Mouse (Mus musculus) hindbrain, embryonic 13.5 days (tissue): Measurements from ENCODE around the gene Cdc42bpg. TPM values are rescaled to one million over a fixed set of nuclear protein-coding genes. Genes with fewer than 3 reads are reported as not detected.

ENCODE experiments used
- ATAC-seq: fragments of 200-750 bp; cut with Nextera tagmentation; 2 replicates; pipeline ENCODE4 v1.8.0; 2017; ENCODE audit warnings: moderate TSS enrichment; ENCODE audit not compliant: low FRiP score
- H3K27ac ChIP-seq: fragments of 300-500 bp; sonication (generic); 2 replicates; pipeline ENCODE4 v1.5.1; 2015; ENCODE audit warnings: inconsistent platforms, mild to moderate bottlenecking, moderate library complexity
- H3K27me3 ChIP-seq: fragments of 300-500 bp; sonication (generic); 2 replicates; pipeline ENCODE4 v1.6.1; 2015; ENCODE audit warnings: mild to moderate bottlenecking, inconsistent platforms
- H3K36me3 ChIP-seq: fragments of 300-500 bp; sonication (generic); 2 replicates; pipeline ENCODE4 v1.6.1; 2015; ENCODE audit warnings: mild to moderate bottlenecking, inconsistent platforms
- H3K4me1 ChIP-seq: fragments of 300-500 bp; sonication (generic); replicated peaks from 2 replicates; pipeline ENCODE4 v1.6.1; 2015; ENCODE audit warnings: inconsistent platforms
- H3K4me2 ChIP-seq: fragments of 300-500 bp; sonication (generic); 2 replicates; pipeline ENCODE4 v1.6.1; 2015; ENCODE audit warnings: inconsistent platforms, mild to moderate bottlenecking, moderate library complexity
- H3K4me3 ChIP-seq: fragments of 300-500 bp; sonication (generic); 2 replicates; pipeline ENCODE4 v1.5.1; 2015; ENCODE audit warnings: mild to moderate bottlenecking, inconsistent platforms
- H3K9ac ChIP-seq: fragments of 300-500 bp; sonication (generic); 2 replicates; pipeline ENCODE4 v1.6.1; 2015; ENCODE audit warnings: mild to moderate bottlenecking, inconsistent platforms
- H3K9me3 ChIP-seq: fragments of 300-500 bp; sonication (generic); 2 replicates; pipeline ENCODE4 v1.6.1; 2016; ENCODE audit warnings: inconsistent platforms
- WGBS: fragments of 180-500 bp; shearing (Covaris S2); methylation state at CpG from one replicate; pipeline ENCODE4 v1.1.7; 2015; 5-methylcytosine and 5-hydroxymethylcytosine counted together
- polyA plus RNA-seq: library from polyadenylated mRNA; unstranded; fragments of >200 nt; fragmentation: Nextera tagmentation; extraction: Ambion mirVana; gene quantifications from 2 replicates; pipeline ENCODE4 v1.2.1, GENCODE M21; 2015

Cdc42bpg gene
- polyA plus RNA-seq, 1 experiment from 2014 or later: 0.42 TPM

GRCm38 (mm10) chr19:6321786-6322621 is 15.7 kb downstream of the Cdc42bpg start:
- Histone ChIP-seq H3K4me1 (no peaks in the 10 kb centered on the region), H3K27me3 (no peaks in the 10 kb centered on the region), H3K9ac (no peak overlapping the region), H3K4me2 (no peak overlapping the region), H3K4me3 (no peak overlapping the region), H3K36me3 (peaks cover 32% of the 10 kb centered on the region), H3K9me3 (no peaks in the 10 kb centered on the region), H3K27ac (no peak overlapping the region)
- 87% methylated on average over 33 of the region's 33 CpGs for WGBS
- no peak for ATAC-seq

GRCm38 (mm10) chr19:6324751-6325150 is 18.5 kb downstream of the Cdc42bpg start:
- Histone ChIP-seq H3K27ac (no peak overlapping the region), H3K27me3 (no peaks in the 10 kb centered on the region), H3K36me3 (peaks cover 12% of the 10 kb centered on the region), H3K9me3 (no peaks in the 10 kb centered on the region), H3K9ac (no peak overlapping the region), H3K4me2 (no peak overlapping the region), H3K4me3 (no peak overlapping the region), H3K4me1 (no peaks in the 10 kb centered on the region)
- 81% methylated on average over 9 of the region's 9 CpGs for WGBS
- no peak for ATAC-seq

- Histone ChIP-seq H3K4me2 (no peak overlapping the region), H3K27ac (no peak overlapping the region), H3K9ac (no peak overlapping the region), H3K4me1 (peaks cover 16% of the 10 kb centered on the region), H3K36me3 (no peaks in the 10 kb centered on the region), H3K4me3 (no peak overlapping the region), H3K9me3 (no peaks in the 10 kb centered on the region), H3K27me3 (no peaks in the 10 kb centered on the region)
- no peak for ATAC-seq
- WGBS: 66% methylated on average over 5 of the region's 5 CpGs
Observed at GRCm38 (mm10) chr19:6331178-6331577, 24.9 kb downstream of the Cdc42bpg start.

- Histone ChIP-seq H3K36me3 (peaks cover 3% of the 10 kb centered on the region), H3K27me3 (no peaks in the 10 kb centered on the region), H3K27ac (no peak overlapping the region), H3K9ac (0 out of 2 replicates have a peak overlapping the region, but pooled peaks have one; percentile 19), H3K4me3 (no peak overlapping the region; the same call in 1 of the 2 replicates), H3K4me2 (peak overlapping the region; percentile 30), H3K9me3 (no peaks in the 10 kb centered on the region), H3K4me1 (peaks cover 23% of the 10 kb centered on the region)
- ATAC-seq: no peak
- WGBS: 22% methylated on average over 13 of the region's 13 CpGs
Observed at GRCm38 (mm10) chr19:6331719-6332516, 25.7 kb downstream of the Cdc42bpg start.

- peaks cover 31% of the 10 kb centered on the region for H3K4me1 ChIP-seq
- 0 out of 2 replicates have a peak, but pooled peaks cover under 1% of the 10 kb centered on the region for H3K27me3 ChIP-seq
- peak overlapping the region; percentile 97 for H3K4me2 ChIP-seq
- no peaks in the 10 kb centered on the region for H3K9me3 ChIP-seq
- ATAC-seq: peak; percentile 3; the same call in 1 of the 2 replicates
- WGBS: 71% methylated on average over 9 of the region's 9 CpGs
- peaks cover 23% of the 10 kb centered on the region for H3K36me3 ChIP-seq
- peak overlapping the region; percentile 72 for H3K27ac ChIP-seq
- H3K4me3 ChIP-seq: peak overlapping the region; percentile 90
- H3K9ac ChIP-seq: no peak overlapping the region
Observed at GRCm38 (mm10) chr19:6333761-6334595, 27.7 kb downstream of the Cdc42bpg start.

- Histone ChIP-seq H3K27me3 (peaks cover 8% of the 10 kb centered on the region; the same call in 1 of the 2 replicates), H3K36me3 (peaks cover 32% of the 10 kb centered on the region), H3K4me2 (peak within 1 kb of the TSS; percentile 97), H3K4me3 (peak within 1 kb of the TSS; percentile 90), H3K9me3 (no peaks in the 10 kb centered on the region), H3K27ac (peak within 1 kb of the TSS; percentile 76), H3K9ac (peak within 1 kb of the TSS; percentile 94), H3K4me1 (peaks cover 31% of the 10 kb centered on the region)
- WGBS: under 1% methylated on average over 42 of the region's 43 CpGs
- peak; percentile 93 for ATAC-seq
Observed at GRCm38 (mm10) chr19:6334673-6335457, 28.6 kb downstream of the Cdc42bpg start, which contains the start of gene Men1. Gene Men1, plus strand, starts transcription at chr19:6334979.

GRCm38 (mm10) chr19:6335458-6335827 is 29.2 kb downstream of the Cdc42bpg start:
- Histone ChIP-seq H3K9me3 (no peaks in the 10 kb centered on the region), H3K27me3 (peaks cover 13% of the 10 kb centered on the region; the same call in 1 of the 2 replicates), H3K9ac (peak overlapping the region; percentile 94), H3K27ac (peak overlapping the region; percentile 76), H3K4me3 (peak overlapping the region; percentile 90), H3K4me2 (peak overlapping the region; percentile 97), H3K36me3 (peaks cover 38% of the 10 kb centered on the region), H3K4me1 (peaks cover 36% of the 10 kb centered on the region)
- peak; percentile 3 for ATAC-seq
- 0% methylated on average over 25 of the region's 25 CpGs for WGBS

- no peak for ATAC-seq
- Histone ChIP-seq H3K9ac (peak overlapping the region; percentile 94), H3K9me3 (no peaks in the 10 kb centered on the region), H3K27ac (no peak overlapping the region), H3K36me3 (peaks cover 40% of the 10 kb centered on the region), H3K4me2 (peak overlapping the region; percentile 97), H3K4me3 (peak overlapping the region; percentile 90), H3K27me3 (peaks cover 13% of the 10 kb centered on the region; the same call in 1 of the 2 replicates), H3K4me1 (peaks cover 48% of the 10 kb centered on the region)
- 95% methylated on average over 10 of the region's 10 CpGs for WGBS
Observed at GRCm38 (mm10) chr19:6336920-6337319, 30.7 kb downstream of the Cdc42bpg start.

- peaks cover 13% of the 10 kb centered on the region; the same call in 1 of the 2 replicates for H3K27me3 ChIP-seq
- no peak overlapping the region for H3K4me2 ChIP-seq
- peaks cover 49% of the 10 kb centered on the region for H3K36me3 ChIP-seq
- no peaks in the 10 kb centered on the region for H3K9me3 ChIP-seq
- H3K4me1 ChIP-seq: peaks cover 47% of the 10 kb centered on the region
- ATAC-seq: no peak
- WGBS: 97% methylated on average over 7 of the region's 7 CpGs
- H3K27ac ChIP-seq: no peak overlapping the region
- no peak overlapping the region for H3K4me3 ChIP-seq
- H3K9ac ChIP-seq: no peak overlapping the region
Observed at GRCm38 (mm10) chr19:6338171-6338570, 31.9 kb downstream of the Cdc42bpg start.

GRCm38 (mm10) chr19:6338716-6339115 is 32.5 kb downstream of the Cdc42bpg start:
- Histone ChIP-seq H3K9me3 (no peaks in the 10 kb centered on the region), H3K4me2 (no peak overlapping the region), H3K9ac (no peak overlapping the region), H3K36me3 (peaks cover 55% of the 10 kb centered on the region), H3K4me1 (peaks cover 47% of the 10 kb centered on the region), H3K27ac (no peak overlapping the region), H3K4me3 (no peak overlapping the region), H3K27me3 (peaks cover 13% of the 10 kb centered on the region; the same call in 1 of the 2 replicates)
- no peak for ATAC-seq
- 92% methylated on average over 11 of the region's 11 CpGs for WGBS

GRCm38 (mm10) chr19:6339191-6339590 is 32.9 kb downstream of the Cdc42bpg start:
- H3K36me3 ChIP-seq: peaks cover 59% of the 10 kb centered on the region
- H3K9me3 ChIP-seq: no peaks in the 10 kb centered on the region
- H3K27ac ChIP-seq: no peak overlapping the region
- WGBS: 98% methylated on average over 6 of the region's 6 CpGs
- H3K27me3 ChIP-seq: peaks cover 13% of the 10 kb centered on the region; the same call in 1 of the 2 replicates
- no peak overlapping the region for H3K9ac ChIP-seq
- no peak overlapping the region for H3K4me3 ChIP-seq
- peaks cover 44% of the 10 kb centered on the region for H3K4me1 ChIP-seq
- H3K4me2 ChIP-seq: no peak overlapping the region
- no peak for ATAC-seq
